Mouse (Mus musculus) kidney, adult 2 months (tissue): ENCODE measurements at regions not wholly inside any gene's neighbourhood (a gene's known extent, or its start where the extent isn't known, plus 50 kb on each side); places are given as distances from the start of the nearest gene placed in this dataset.

Source experiments
- CTCF ChIP-seq: fragments of 200-500 bp; conservative IDR thresholded peaks from 2 replicates; pipeline ENCODE4 v1.5.1; 2011; ENCODE audit warnings: low read depth, mild to moderate bottlenecking, control low read depth, low read length, moderate library complexity, mixed read lengths; ENCODE audit not compliant: insufficient read depth, insufficient read length
- POLR2A ChIP-seq: fragments of 200-500 bp; IDR thresholded peaks from one replicate; pipeline ENCODE4 v1.6.1; 2011; ENCODE audit warnings: low read depth, low read length, control low read depth

- TF ChIP-seq POLR2A (no peak), CTCF (no peak)
Measured at GRCm38 (mm10) chr4:10786701-10787100, 87.6 kb upstream of the 2610301B20Rik start.
